Mouse (Mus musculus): ENCODE data around the gene Spaca4. TPM values are rescaled to one million over a fixed set of nuclear protein-coding genes. Genes with fewer than 3 reads are reported as not detected.
A peak's percentile ranks its signal among the peaks of the same experiment; 100 is the strongest.

Spaca4 gene
- total RNA-seq, 2 experiments from 2014 or later: not detected

GRCm38 (mm10) chr7:45712022-45712757 lies 13.4 kb downstream of the Spaca4 start:
- DNase-seq: peak; percentile 44

GRCm38 (mm10) chr7:45711316-45712021 lies 14.1 kb downstream of the Spaca4 start:
- DNase-seq: peak; percentile 21

- peak; percentile 18 for DNase-seq
These were observed 15.0 kb downstream of the Spaca4 start for GRCm38 (mm10) chr7:45710477-45711191.

- no peak for DNase-seq
These were observed 15.8 kb downstream of the Spaca4 start for GRCm38 (mm10) chr7:45709677-45710355.

GRCm38 (mm10) chr7:45709036-45709435 lies 16.6 kb downstream of the Spaca4 start:
- no peak for DNase-seq

DNA sequence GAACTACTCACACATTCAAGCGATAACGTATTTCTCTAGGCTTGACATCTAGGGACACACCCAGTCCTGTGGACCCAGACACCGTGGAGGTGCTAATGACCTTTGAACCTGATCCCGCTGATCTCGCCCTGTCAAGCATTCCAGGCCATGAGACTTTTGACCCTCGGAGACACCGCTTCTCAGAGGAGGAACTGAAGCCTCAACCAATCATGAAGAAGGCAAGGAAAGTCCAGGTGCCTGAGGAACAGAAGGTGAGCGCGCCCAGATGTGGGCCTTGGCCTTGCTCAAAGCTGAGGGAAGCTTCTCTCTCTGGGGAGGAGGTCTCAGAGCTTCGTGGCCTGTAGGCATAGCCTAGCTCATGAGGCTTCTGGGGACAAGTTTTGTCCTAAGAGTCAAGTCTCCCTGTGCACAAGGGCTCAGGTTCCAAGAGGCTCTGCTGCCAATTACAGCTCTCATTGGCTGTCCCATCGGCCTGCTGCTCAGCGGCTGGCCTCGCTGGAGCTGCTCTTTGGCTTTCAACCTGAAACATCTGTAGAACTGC lies 17.3 kb downstream of the Spaca4 start:
- peak; percentile 45 for DNase-seq

DNA sequence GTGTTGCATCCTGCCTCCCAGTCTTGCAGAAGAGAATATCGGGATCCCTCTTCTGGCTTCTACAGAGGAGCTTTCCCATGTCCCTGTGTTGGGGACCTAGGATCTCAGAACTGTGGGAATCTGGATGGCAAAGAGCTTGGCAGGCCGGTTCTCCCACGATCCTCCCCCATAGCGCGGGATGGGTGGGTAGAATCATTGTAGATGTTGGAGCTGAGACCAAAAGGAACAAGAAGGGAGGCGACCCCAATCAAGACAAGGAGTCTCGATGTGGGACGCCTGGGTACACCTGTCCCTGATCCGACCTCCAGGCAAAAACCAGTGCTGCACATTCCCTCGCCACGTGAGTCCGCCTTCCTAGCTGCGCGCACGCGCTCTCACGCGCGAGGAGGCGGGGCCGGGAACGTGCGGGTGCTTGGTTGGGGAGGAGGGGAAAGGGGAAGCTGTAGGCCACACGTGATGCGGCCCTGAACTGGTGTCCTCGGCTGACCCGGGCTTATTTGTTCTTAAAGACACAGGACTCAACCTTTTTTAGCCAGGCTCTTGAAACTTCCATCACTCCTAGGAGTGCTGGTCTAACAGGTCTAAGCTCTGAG lies 18.1 kb downstream of the Spaca4 start:
- DNase-seq: peak; percentile 97

DNA sequence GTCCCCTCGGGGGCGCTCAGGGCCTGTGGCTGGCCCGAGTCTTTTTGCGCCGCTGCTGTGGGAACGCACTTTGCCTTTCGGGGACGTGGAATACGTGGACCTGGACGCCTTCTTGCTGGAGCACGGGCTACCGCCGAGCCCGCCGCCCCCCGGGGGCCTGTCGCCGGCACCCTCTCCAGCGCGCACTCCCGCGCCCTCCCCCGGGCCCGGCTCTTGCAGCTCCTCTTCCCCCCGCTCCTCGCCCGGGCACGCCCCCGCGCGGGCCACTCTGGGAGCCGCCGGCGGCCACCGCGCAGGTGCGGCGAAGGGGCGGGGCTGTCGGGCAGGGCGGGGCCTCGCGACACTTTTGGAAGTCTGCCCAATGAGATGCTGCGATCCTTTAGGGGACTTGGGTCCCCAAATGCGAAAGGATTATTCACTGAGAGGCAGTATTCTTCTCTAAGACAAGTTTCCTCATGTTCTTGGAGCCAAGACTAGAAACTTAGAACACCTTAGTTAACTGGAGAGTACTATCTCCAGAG lies 18.8 kb downstream of the Spaca4 start:
- peak; percentile 92 for DNase-seq

GRCm38 (mm10) chr7:45705873-45706281 lies 19.7 kb downstream of the Spaca4 start:
- DNase-seq: peak; percentile 82

- peak; percentile 57 for DNase-seq
These were observed 20.2 kb downstream of the Spaca4 start for GRCm38 (mm10) chr7:45705443-45705864.

DNA sequence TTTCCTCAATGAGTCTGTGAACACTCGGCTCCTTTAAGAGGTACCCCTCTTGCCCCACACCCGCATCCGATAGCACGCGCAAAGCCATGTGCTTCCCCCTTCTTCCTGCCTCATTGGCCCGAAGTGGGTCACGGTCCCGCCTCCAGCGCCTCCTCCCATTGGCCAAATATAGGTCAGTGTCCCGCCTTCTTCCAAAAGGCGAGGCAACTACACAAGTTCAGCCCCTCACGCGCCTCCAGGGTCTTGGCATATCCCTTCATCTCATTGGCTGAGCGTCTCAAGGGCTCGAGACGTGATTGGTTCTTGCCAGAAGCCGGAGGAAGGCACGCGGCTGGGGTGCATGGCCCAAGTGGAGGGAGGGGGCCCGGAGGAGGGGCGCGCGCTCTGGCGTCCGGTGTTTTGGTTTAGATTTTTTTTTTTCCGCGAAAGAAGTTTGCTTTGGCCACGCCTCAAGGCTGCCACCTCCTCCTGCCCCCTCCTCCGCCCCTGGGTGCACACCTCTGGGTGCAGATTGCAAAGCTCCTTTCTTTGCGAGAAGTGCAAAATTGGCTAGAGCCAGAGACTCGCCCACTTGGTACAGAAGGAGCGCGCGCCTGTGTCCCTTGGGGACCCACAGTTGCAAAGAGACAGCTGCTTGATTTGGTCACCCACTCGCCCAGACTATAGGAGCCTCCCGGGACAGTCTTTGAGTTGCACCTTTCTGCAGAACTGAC lies 20.7 kb downstream of the Spaca4 start, which contains the start of gene Dbp:
Gene Dbp (plus strand): TSS at position 359 of the 713 bp plus-strand sequence.
- peak; percentile 95 for DNase-seq

GRCm38 (mm10) chr7:45704046-45704559 lies 21.5 kb downstream of the Spaca4 start:
- peak; percentile 64 for DNase-seq

DNA sequence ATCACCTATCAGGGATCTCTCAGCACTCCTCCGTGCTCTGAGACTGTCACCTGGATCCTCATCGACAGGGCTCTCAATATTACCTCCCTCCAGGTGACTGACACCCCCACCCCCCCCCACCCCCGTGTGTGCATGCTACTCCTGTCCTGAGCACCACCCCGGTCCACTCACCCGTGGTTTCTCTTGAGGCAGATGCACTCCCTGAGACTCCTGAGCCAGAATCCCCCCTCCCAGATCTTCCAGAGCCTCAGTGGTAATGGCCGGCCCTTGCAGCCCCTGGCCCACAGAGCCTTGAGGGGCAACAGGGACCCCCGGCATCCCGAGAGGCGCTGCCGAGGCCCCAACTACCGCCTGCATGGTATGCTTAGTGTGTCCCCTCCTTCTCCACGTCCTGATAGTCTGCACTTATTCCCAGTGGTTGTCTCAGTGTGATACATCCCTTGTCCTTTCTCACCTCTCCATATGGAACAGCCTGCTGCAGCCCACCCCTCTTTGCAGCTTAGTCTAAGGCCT lies 22.0 kb downstream of the Spaca4 start:
- peak; percentile 17 for DNase-seq

DNA sequence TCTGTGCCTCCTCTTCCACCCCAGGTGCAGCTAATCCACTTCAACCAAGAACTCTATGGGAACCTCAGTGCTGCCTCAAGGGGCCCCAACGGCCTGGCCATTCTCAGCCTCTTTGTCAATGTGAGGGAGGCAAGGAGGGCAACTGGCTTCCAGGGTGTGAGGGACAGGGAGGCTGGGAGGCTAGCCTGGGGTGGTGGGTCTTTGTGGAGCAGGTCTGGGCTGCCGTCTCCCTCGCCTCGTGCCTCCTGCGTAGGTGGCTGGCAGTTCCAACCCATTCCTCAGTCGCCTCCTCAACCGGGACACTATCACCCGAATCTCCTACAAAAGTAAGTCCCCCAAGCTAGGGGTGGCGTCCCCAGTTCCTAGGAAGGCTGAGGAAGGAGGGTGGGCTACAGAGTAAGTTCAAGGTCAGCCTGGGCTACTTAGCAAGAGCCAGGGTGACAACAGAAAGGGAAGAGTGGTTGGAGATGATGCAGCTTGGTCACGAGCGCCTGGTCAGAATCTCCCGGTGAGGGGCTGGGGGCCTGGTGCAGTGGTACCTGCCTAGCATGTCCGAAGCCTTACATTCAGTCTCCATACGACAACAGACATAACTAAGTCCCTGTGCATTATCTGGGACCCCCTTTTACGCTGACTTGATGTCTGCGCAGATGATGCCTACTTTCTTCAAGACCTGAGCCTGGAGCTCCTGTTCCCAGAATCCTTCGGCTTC lies 22.6 kb downstream of the Spaca4 start:
- DNase-seq: no peak

DNA sequence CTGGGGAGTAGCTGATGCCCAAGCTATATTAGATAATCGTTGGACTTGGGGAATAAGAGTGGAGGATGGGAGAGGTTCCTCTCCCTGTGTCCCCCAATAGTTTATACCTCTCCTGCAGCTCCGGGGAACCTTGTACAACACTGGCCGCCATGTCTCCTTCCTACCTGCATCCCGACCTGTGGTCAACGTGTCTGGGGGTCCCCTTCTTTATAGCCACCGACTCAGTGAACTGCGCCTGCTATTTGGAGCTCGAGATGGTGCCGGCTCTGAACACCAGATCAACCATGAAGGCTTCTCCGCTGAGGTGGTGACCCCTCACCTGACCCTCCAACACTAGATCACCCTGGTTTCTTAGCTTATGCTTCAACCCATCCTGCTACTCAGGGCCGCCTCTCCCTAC lies 23.3 kb downstream of the Spaca4 start:
- DNase-seq: no peak

DNA sequence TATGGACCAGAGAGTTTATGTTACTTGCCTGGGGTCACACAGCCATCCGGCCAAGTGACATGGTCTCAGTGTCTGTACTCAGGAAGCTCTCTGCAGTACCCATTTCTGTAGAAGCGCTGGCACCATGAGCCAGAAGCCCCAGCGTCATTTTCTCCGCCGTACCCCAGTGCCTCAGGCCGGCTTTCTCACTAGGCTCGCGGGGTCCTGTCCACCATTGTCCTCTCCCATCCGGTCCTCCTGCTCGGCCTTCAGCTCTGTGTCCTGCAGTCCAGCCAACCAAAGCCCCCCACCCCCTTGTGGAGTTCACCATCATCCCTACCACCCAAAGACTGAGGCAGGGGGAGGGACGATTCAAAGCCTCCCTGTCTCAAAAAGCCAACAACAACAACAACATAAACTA lies 24.0 kb downstream of the Spaca4 start:
- peak; percentile 11 for DNase-seq

- DNase-seq: peak; percentile 36
These were observed 24.5 kb downstream of the Spaca4 start for GRCm38 (mm10) chr7:45701072-45701471.

DNA sequence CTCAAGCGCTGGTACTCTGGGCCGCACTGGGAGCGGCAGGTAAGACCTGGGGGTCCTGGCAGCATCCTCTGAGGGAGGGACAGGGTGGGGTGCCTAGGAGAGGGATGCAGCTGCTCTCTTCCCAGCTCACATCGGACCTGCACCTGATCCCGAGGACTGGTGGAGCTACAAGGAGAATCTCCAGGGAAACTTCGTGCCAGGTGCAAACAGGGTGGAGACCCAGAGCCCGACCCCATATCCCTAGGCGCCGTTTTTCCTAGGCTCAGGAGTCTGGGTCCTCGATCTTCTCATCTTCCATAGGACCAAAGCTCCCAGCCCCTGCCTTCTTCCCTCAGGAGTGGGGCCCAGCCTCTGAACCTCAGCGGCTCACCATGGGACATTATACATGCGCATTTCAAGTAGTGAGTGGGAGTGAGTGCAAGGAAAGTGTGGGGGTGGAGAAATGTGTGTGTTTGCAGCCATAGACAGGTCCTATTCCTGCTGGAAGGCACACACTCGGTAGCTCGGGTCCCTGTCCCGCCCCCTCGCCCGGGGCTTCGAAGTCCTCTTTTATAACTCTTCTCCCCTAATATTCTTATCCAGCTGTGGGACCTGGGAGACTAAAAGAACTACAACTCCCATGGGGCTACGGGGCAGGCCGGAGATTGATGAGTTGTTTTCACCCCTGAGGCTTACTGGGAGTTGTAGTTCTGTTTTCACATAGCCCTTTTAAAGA lies 25.2 kb downstream of the Spaca4 start:
- DNase-seq: peak; percentile 66

Measured in gastrocnemius, postnatal 10 days (tissue).